Mouse (Mus musculus) stomach, postnatal 0 days (tissue): ENCODE data around the gene Gm10518. TPM values are rescaled to one million over a fixed set of nuclear protein-coding genes. Genes with fewer than 3 reads are reported as not detected.

Source experiments
- ATAC-seq: fragments of 200-750 bp; cut with Nextera tagmentation; 2 replicates; pipeline ENCODE4 v1.8.0; 2017; ENCODE audit not compliant: low FRiP score, low TSS enrichment
- DNase-seq: peaks from one replicate; pipeline ENCODE4 v3.0.0-alpha.2; 2016; ENCODE audit warnings: low spot score
- H3K27ac ChIP-seq: fragments of 300-500 bp; sonication (generic); replicated peaks from 2 replicates; pipeline ENCODE4 v1.5.1; 2014; ENCODE audit warnings: mild to moderate bottlenecking, control low read depth
- H3K27me3 ChIP-seq: fragments of 300-500 bp; sonication (generic); 2 replicates; pipeline ENCODE4 v1.6.1; 2014; ENCODE audit warnings: low read length; ENCODE audit not compliant: control insufficient read depth, insufficient read depth
- H3K36me3 ChIP-seq: fragments of 300-500 bp; sonication (generic); 2 replicates; pipeline ENCODE4 v1.6.1; 2014; ENCODE audit warnings: low read length, mixed read lengths; ENCODE audit not compliant: control insufficient read depth, insufficient read depth
- H3K4me1 ChIP-seq: fragments of 300-500 bp; sonication (generic); replicated peaks from 2 replicates; pipeline ENCODE4 v1.6.1; 2014; ENCODE audit warnings: antibody characterized with exemption; ENCODE audit not compliant: control insufficient read depth, insufficient read depth
- H3K4me2 ChIP-seq: fragments of 300-500 bp; sonication (generic); replicated peaks from 2 replicates; pipeline ENCODE4 v1.6.1; 2014; ENCODE audit warnings: low read depth, mild to moderate bottlenecking, control low read depth, moderate library complexity
- H3K4me3 ChIP-seq: fragments of 300-500 bp; sonication (generic); 2 replicates; pipeline ENCODE4 v1.5.1; 2014; ENCODE audit warnings: low read depth, low read length, control low read depth
- H3K9ac ChIP-seq: fragments of 300-500 bp; sonication (generic); 2 replicates; pipeline ENCODE4 v1.6.1; 2014; ENCODE audit warnings: mild to moderate bottlenecking, low read length, control low read depth, mixed read lengths
- H3K9me3 ChIP-seq: fragments of 300-500 bp; sonication (generic); 2 replicates; pipeline ENCODE4 v1.6.1; 2016; ENCODE audit warnings: low read length; ENCODE audit not compliant: control insufficient read depth
- CTCF ChIP-seq: IDR thresholded peaks from 2 replicates; pipeline ENCODE4 v1.5.1; 2016; ENCODE audit warnings: antibody characterized with exemption, low read depth, mild to moderate bottlenecking, moderate library complexity
- EP300 ChIP-seq: optimal IDR thresholded peaks from 2 replicates; pipeline ENCODE3; 2016; ENCODE audit warnings: antibody characterized with exemption
- WGBS: fragments of 180-500 bp; shearing (Covaris S2); extraction: QIAGEN DNeasy Blood & Tissue Kit; methylation state at CpG from one replicate; pipeline ENCODE4 v1.1.7; 2014; 5-methylcytosine and 5-hydroxymethylcytosine counted together
- polyA plus RNA-seq: library from polyadenylated mRNA; unstranded; fragments of >200 nt; fragmentation: Nextera tagmentation; extraction: Ambion mirVana; gene quantifications from 2 replicates; pipeline ENCODE4 v1.2.1, GENCODE M21; 2015

Gm10518 gene
- polyA plus RNA-seq, 1 experiment from 2014 or later = 0.10 TPM

DNA sequence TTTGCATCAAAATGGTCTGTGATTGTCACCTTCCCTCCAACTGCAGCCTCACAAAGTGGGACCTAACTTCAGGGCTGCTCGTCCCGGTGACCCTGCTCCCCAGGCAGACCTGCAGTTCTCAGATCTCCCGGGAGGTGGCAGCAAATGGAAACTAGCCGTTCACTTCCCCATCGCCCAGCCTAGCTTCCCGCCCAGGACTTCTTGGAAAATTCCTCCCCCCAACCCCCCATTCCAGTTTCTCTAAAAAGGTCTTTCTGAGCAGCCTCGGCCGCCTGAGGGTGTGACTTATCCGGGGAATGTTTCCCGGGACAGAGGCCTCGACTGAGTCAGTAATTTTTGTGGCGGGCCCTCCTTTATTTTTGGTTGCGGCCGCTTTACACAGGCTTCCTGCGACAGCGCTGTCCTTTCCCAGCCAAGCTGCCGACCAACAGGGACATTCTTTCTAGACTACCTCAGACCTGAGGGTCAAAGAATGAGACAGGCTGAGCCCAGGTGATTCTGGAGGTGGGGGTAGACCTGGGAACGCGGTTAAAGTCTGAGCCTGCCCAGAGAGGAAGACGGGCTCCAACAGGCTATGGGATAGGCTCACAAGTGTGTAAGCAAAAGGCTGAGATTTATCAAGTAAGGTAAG lies 44.7 kb downstream of the Gm10518 start:
- DNase-seq (peak; percentile 88), ATAC-seq (peak; percentile 70)
- WGBS = 2% methylated on average over 20 of the region's 20 CpGs
- Histone ChIP-seq H3K36me3 (no peaks in the 10 kb centered on the region), H3K27me3 (no peaks in the 10 kb centered on the region), H3K4me1 (no peaks in the 10 kb centered on the region), H3K4me2 (peak overlapping the region; percentile 63), H3K4me3 (peak overlapping the region; percentile 33), H3K9ac (peak overlapping the region; percentile 57), H3K9me3 (no peaks in the 10 kb centered on the region), H3K27ac (peak overlapping the region; percentile 35; the same call in 1 of the 2 replicates)
- peak; percentile 92 for TF ChIP-seq CTCF
- no peak for TF ChIP-seq EP300

DNA sequence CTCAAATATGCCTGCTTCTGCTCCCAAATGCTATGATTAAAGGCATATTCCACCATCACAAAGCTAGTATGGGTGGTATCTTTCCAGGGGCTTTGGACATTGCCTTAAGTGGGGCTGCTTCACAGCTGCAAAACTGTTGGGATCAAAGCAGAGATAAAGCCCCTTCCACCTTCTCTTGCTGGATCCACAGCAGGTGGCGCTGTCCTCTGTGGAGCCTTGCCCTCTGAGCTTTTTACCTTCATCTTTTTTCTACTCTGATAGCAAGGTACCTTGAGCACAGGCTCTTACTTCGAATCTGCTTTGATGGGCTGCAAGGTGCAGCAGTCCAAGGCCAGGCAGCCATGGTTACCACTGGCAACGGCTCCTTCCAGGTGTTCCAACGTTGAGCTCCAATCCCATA lies 50.2 kb downstream of the Gm10518 start:
- Histone ChIP-seq H3K4me3 (no peak overlapping the region), H3K9ac (no peak overlapping the region), H3K27ac (no peak overlapping the region), H3K27me3 (no peaks in the 10 kb centered on the region), H3K9me3 (no peaks in the 10 kb centered on the region), H3K4me1 (no peaks in the 10 kb centered on the region), H3K4me2 (no peak overlapping the region), H3K36me3 (no peaks in the 10 kb centered on the region)
- peak; percentile 52 for DNase-seq
- TF ChIP-seq EP300 (no peak), CTCF (peak; percentile 79)
- WGBS = 31% methylated on average over 4 of the region's 4 CpGs
- no peak for ATAC-seq

Other genes with a start within 250 kb of the Gm10518 start
- gene Sccpdh, start 135.2 kb upstream of the Gm10518 start, polyA plus RNA-seq = 39.0 and 41.3 TPM in 2 replicates
- not detected in 2 replicates for gene Kif28, start 58.1 kb upstream of the Gm10518 start, polyA plus RNA-seq
- 7.0 and 7.8 TPM in 2 replicates for gene Ahctf1, start 304 bp downstream of the Gm10518 start, polyA plus RNA-seq
- gene Cdc42bpa, start 157.1 kb downstream of the Gm10518 start, polyA plus RNA-seq = 8.0 and 8.8 TPM in 2 replicates